Mouse (Mus musculus): ENCODE results near the gene Vrtn.

Gene Vrtn

GRCm38 (mm10) chr12:84640654-84641053 is at the start of gene Vrtn:
Gene Vrtn (plus strand): TSS chr12:84641019.
- DNase-seq = no peak

- DNase-seq = no peak
Measured at GRCm38 (mm10) chr12:84598324-84598723, 42.5 kb upstream of the Vrtn start.

GRCm38 (mm10) chr12:84604001-84604400 is 36.8 kb upstream of the Vrtn start:
- no peak for DNase-seq

GRCm38 (mm10) chr12:84605860-84606259 is 35.0 kb upstream of the Vrtn start:
- DNase-seq = no peak

DNA sequence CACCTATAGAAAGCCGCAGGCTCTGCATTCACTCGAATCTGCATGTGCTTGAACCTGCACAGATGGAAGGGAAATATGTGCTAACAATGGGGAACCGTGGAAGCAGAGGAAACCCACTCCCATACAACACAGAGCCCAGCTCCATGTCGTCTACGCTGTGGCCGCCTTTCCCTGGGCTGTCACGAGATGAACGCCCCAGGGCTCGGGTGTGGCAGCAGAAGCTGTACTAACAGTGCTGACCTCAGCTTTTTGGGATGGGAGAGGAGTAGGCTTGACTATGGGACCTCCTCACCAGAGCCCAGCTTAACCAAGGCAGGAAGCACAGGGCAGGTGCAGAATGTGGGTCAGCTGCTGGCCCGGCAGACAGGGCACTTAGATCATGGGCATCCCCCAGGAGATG is 29.1 kb upstream of the Vrtn start:
- DNase-seq = no peak

DNA sequence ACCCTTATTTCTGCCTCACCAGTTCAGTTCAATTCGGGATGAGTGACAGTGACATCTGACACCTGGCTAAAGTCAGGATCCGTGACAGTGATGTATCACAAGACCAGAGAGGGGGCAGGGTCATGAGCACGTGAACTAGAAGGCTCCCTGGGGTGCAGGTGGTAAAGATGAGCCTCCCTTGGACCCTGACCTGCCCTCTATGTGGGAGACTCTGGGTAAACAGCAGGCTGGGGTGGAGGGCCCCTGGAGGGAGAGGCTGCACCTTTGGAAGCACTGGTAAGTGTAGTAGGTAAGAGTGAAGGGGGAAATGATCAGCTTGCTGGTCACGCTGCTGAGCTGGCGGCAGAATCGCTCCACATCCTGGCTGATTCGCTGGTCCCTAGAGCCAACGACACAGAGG is 28.3 kb upstream of the Vrtn start:
- no peak for DNase-seq

DNA sequence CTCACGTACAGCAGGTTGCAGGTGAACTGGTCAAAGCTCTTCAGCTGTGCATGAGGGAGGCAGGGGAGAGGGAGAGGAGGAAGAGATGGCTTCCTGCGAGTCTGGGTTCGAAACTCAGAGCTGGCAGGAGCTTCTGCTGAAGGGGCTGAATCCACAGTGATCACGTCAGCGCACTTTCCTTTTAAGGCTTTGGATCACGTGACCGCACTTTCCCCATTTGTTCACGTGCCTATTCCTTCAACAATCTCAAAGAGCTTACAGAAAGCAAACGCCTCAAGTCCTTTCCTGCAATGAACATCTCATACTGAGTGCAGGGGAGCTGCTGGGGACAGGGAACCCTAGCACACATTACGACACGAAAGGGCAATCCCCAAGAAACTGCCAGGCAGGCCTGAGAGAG is 26.8 kb upstream of the Vrtn start:
- no peak for DNase-seq

DNA sequence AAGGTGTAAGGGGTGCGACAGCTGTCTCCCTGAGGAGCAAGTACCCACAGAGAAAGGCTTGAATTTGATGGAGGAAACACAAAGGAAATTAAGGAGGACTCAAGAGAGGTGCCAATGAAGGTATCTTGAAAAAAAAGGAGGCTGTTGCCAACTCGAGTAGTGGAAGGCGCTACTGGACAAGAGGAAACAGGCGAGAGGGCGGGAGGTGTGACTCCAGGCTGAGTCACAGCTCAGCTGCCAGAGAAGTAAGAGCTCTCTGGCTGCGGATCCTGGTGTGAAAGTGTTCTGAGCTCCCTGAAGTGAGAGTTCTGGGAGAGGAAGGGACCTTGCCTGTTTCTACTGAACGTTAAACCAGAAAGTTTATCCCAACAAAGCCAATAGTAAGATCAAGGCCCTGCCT is 26.3 kb upstream of the Vrtn start:
- DNase-seq = peak; percentile 45 to 58

DNA sequence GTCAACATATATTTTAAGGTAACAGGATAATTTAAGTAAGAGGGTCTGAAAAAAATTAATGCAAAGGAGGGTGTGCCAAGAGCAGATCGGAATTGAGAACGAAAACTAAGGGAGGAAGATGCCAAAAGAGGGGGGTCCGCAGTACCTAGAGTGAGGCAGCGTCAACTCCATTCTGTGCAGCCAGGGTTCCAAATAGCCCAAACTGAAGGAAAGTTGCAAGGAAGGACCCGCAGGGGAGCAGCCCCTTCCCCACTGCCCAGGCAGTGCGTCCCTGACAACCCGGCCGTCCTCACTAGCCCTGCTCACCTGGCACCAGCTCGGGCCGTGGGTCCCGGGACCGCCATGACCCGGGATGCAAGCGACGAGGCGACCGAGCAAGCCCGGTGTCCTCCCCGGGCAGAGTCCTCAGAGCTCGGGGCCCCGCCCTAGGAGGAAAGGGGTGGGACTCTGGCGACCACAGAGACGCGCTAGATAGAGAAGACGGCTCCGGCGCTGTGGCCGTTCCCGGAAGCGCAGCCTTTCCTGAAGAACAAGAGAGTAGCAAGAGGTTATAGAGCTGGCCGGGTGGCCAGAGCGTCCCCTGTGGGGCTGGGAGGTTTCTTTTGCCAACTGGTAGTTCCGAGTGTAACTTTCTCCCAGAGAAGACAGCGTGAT is 23.7 kb upstream of the Vrtn start, which contains the start of gene Abcd4:
Abcd4 (minus strand) TSS at position 437 of the 654 bp plus-strand sequence.
- DNase-seq = peak; percentile 97 to 98

DNA sequence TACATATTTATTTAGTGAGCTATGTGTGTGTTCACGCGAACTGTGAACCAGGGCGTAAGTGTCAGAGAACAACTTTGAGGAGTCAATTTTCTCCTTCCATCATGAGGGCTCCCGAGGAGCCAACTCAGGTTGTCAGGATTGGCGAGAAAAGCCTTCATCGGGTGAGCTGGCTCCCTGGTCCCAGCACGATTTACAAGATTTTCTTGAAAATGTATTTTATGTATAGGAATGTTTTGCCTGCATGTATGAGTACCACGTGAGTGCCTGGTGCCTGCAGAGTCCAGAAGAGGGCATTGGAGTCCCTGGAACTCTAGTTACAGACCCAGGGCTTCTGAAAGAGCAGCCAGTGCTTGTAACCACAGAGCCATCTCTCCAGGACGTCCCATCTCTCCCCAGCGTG is 23.2 kb upstream of the Vrtn start:
- peak in 1 of 2 experiments; percentile 9 for DNase-seq

GRCm38 (mm10) chr12:84620975-84621374 is 19.8 kb upstream of the Vrtn start:
- DNase-seq = no peak

- DNase-seq = no peak
Measured at GRCm38 (mm10) chr12:84624601-84625000, 16.2 kb upstream of the Vrtn start.

- DNase-seq = no peak
Measured at GRCm38 (mm10) chr12:84625116-84625515, 15.7 kb upstream of the Vrtn start.

DNA sequence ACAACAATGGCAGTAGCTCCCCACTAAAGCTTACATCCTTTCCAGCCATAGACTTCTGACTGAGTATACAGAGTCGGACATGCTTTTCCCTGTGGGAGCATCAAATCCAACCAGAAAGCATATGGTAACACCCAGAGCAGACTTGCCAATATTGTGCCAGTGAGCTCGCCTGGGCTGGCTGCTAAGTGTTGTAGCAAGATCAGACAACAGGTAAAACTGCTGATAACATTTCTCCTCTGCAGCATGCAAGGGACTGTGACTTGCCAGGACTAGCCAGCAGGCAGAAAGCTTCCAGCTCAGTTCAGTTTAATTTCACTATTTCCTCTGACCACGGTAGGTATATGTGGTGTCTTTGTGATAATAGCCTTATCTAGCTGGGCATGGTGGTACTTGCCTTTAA is 9.0 kb upstream of the Vrtn start:
- DNase-seq = no peak

- no peak for DNase-seq
Measured at GRCm38 (mm10) chr12:84640253-84640652, 566 bp upstream of the Vrtn start.

GRCm38 (mm10) chr12:84650234-84650633 is 9.4 kb downstream of the Vrtn start:
- no peak for DNase-seq

- peak; percentile 19 to 38 for DNase-seq
Measured at GRCm38 (mm10) chr12:84653912-84654311, 13.1 kb downstream of the Vrtn start.

GRCm38 (mm10) chr12:84670555-84670954 is 29.7 kb downstream of the Vrtn start:
- DNase-seq = peak in 1 of 2 experiments; percentile 8

DNA sequence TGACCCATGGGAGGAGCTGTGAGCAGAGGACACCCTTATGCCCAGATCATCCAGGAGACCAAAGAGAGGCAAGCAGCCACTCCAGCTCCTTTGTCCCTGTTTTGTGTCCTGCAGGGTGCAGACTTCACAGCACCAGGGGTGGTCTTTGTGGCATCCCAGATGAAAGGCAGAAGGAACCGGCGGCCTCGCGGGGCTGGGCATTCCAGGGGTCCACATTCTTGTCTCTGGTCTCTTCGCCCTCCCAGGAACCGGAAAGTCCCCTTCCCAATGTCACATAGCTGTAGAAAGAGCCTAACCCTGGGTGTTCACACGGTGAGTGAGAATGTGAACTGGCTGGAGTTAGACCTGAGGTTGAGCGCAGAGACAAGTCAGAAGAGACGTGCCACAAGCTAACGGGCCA is 30.8 kb downstream of the Vrtn start:
- no peak for DNase-seq

- no peak for DNase-seq
Measured at GRCm38 (mm10) chr12:84674666-84675526, 34.1 kb downstream of the Vrtn start.

DNA sequence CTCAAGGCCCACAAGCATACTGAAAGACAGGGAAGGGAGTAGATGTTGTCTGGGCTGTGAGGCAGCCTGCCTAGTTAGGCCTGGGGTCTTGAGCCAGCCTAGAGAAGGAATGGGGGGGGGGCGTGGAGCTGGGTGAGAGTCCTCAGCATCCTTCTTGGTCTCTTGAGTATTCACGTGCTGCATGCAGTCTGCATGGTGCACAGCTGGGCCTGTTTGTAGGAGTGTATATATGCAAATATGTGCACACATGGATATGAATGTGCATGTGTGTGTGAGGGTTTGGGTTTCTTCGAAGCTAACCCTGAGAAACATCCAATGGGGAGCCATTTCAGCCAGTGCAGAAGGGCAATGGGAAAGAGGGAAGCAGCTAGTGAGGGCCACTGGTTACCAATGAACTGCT is 35.2 kb downstream of the Vrtn start:
- DNase-seq = no peak

GRCm38 (mm10) chr12:84684569-84684968 is 43.8 kb downstream of the Vrtn start:
- DNase-seq = no peak

DNA sequence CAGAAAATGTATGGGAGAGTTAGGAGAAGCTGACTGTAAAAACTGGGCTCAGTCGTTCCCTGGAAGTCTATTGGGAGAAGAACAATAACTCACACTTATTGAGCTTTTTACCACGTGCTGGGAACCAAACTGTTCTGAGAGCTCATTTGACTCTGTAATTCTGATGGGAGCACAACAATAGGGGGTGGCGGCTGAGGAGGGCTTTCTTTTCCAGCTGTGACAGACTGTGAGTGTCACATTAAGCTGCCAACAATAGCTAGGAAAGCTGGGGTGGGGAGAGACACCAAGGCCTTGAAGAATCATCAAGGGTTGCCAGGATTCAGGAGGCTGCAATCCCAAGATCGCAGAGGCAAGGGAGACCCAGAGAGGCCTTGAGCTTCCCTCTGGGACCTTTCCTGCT is 45.4 kb downstream of the Vrtn start:
- no peak for DNase-seq

GRCm38 (mm10) chr12:84687531-84687930 is 46.7 kb downstream of the Vrtn start:
- DNase-seq = no peak
